Mouse (Mus musculus) cerebellum, postnatal 10 days (tissue): ENCODE results near the gene Actr1a.

Source experiments
- DNase-seq, 2 experiments: peaks; one replicate each; pipeline ENCODE4 v3.0.0; 2021; ENCODE audit warnings: mixed read lengths in 2 of 2

The Actr1a gene

DNA sequence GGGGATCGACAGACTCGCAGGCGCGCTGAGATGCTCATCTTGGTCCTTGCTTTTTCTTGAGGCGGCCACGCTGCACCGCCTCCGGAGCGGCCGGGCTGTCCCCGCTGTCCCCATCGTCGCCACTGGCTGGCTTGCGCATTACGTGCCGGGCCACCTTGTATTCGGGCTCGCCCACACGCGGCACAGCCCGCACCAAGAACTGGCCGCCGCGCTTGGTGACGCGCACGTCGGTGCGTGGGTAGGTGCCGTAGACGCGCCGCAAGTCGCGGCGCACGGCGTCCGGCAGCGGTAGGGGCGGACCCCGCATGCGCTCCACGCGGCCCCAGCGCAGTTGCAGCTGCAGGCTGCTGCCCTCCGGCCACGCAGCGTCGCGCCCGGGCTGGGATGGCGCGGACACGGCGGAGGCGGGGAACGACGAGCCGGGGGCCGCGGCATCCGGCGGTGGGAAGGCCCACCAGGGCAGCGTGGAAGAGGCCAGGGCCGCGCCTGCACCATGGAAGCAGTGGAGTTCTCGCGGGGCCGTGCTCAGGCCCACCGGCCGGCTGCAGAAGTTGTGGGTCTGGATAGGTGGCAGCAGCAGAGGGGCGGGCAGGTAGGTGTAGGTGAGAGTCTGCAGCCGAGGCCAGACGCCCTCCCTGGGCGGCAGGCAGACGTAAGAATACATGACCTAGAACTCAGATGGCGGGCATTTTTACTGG lies 46.6 kb downstream of the Actr1a start:
- DNase-seq: peak; percentile 92 to 94

DNA sequence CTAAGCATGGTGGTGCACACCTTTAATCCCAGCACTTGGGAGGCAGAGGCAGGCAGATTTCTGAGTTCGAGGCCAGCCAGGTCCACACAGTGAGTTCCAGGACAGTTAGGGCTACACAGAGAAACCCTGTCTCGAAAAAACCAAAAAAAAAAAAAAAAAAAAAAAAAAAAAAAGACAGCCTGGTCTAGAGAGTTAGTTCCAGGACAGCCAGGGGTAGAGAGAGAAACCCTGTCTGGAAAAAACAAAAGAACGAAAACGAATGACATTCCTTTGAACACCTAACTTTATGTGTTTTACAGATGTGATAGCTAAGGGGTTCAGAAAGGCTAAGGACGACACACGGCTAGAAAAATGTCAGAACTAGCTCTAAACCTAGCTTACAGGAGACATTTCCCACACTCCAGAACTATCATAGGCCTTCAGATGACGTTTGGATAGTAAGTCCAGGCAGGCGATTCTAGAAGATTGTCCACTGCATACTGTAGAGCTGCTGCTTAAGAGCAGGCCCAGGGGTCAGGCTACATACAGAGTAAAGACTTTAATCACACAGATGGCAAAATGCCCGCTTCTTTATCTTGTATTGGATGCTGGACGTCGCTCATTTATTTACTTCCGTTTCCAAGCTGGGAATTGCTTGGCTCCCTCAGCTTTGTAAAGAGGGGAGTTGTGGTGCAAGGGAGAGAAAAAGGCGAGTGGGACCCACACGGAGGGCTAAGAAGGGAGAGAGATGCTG lies 47.4 kb downstream of the Actr1a start:
- DNase-seq: peak in 1 of 2 experiments; percentile 63

DNA sequence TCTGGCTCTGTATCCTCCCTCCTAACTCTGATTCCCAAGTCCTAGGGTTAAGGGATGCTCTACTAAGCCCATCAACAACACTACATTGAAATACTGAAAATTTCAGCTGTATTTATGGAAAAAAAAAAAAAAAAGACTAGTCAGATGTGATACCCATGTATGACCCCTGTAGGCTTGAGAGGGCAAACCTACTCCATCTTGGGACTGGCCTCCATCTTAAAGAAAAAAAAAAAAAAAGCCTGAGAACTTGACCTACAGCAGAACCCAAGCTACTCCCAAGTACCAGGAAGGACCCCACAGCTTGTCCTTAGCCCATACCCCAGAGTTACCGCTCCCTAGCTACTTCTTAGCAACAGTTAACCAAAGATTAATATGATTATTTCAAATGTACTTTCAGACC lies 48.4 kb downstream of the Actr1a start:
- no peak for DNase-seq

DNA sequence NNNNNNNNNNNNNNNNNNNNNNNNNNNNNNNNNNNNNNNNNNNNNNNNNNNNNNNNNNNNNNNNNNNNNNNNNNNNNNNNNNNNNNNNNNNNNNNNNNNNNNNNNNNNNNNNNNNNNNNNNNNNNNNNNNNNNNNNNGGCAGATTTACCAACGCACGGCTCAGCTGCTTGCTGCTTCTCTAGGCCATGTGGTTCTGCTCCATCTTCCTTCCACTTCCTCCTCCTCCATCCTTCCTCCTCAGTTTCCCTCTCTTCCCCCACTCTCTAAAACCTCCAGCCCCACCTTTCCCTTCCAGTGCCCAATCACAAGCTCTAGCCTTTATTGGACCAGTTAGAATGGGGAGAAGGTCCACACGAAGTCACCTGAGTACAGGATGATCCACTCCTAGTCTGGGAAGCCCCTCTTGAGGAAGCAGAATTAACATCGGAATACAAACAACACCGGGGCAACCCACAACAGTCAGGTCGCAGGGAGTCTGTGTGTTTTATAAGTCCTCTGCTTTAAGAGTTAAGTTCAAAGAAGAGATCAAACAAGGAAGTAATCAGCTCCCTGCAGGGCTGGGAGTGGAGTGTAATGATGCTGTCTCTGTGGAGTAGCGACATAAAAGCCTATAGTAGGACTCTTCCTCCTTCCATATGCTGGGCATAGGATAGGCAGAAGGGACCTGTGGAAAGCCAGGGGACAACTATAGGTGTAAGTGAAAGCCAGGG lies 50.7 kb downstream of the Actr1a start:
- no peak for DNase-seq

DNA sequence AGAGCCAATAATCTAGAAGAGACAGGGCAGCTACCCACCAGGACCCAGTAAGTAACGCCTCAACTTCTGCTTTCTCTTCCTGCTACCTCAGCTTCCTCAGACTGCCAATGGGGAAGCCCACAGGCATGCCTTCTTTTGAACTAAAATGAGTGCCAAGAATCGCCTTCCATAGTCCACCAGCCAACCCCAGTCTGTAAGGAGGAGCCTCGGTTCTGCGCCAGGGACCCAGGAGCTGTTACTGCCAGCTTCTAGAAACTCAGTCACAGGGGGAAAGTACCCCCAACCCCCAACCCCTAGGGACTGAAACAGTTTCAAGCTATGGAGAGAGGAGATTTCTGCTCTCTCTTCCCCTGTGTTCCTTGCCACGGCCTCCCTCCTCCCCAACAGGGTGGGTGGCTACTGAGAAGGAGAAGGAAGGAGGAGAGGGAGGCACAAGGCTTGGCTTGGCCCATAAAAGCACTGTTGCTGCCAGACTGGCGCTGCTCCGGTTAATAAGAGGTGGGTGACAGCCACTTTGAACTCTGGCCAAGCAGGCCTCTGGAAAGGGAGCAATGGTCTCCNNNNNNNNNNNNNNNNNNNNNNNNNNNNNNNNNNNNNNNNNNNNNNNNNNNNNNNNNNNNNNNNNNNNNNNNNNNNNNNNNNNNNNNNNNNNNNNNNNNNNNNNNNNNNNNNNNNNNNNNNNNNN lies 56.1 kb downstream of the Actr1a start:
- DNase-seq: peak; percentile 79 to 84

DNA sequence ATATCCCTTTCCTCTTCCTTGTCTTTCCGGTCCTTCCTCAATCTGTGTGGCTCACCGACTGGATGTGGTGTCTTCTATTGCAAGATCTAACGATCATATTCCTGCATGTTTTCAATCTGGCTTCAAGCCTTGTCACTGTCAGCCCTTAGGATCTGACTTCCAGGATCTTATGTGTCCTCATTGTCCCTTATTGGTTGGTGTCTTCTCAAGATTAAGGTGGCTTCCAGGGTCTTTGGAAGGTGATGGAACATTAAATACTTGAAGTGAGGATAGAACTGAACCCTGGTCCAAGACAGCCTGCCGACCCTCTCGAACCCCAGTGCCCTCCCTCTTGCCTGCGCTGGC lies 56.6 kb downstream of the Actr1a start:
- no peak for DNase-seq

DNA sequence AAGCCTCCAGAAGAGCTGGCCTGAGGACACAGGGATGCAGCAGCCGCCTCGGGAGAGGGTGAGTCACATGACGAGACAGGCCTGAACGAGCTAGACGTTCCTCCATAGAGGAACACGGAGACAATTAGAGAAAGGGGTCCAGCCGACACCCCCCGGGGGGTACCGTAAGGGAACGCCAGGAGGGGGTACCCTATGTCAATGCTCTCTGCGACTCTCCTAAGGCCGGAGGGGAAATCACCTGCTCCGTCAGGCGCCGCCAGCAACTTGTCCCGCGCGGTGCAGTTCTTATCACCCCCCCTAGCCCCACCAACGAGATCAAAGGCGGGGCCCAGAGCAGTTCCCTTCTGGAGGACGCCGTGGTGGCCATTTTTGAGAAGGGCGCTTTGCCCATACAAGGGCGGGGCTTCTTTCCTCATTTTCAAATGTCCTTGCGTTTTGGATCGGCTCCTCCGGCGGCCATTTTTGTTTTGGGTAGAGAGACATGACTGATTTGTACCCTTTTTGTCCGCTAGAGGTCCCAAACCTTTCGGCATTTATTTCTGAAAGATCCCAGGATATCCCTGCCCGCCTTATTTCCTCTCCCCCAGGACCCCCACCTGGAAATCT lies 57.1 kb downstream of the Actr1a start, which contains the start of gene Cuedc2:
Gene Cuedc2 (minus strand): TSS at position 372 of the 606 bp plus-strand sequence.
- DNase-seq: peak; percentile 99

DNA sequence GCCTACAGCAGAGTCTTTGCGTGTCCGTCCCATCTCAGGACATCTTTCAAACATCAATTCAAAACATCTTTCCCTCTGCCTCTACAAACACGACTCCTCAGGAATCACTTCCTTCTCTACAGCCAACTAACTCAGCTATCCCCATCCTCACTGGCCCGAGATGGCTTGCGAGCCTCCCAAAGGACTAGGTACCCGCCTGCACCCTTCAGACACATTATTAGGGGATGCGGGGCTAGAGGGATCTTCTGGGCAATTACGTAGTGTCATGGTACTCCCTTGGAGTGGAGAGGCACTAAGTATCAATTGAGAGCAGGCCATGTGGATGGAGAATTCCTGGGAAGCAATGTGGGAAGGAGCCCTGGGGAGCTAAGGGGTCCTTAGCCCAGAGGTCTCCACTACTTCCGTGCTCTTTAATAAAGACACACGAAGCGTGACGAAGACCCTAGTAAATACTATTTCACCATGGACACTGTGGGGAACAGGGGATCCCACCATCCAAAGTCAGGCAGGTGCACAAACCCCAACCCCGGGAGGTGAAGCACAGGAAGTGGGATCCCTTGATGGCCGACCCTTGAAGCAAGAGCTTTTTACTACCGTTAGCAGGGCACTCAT lies 57.7 kb downstream of the Actr1a start:
- DNase-seq: peak in 1 of 2 experiments; percentile 33

DNA sequence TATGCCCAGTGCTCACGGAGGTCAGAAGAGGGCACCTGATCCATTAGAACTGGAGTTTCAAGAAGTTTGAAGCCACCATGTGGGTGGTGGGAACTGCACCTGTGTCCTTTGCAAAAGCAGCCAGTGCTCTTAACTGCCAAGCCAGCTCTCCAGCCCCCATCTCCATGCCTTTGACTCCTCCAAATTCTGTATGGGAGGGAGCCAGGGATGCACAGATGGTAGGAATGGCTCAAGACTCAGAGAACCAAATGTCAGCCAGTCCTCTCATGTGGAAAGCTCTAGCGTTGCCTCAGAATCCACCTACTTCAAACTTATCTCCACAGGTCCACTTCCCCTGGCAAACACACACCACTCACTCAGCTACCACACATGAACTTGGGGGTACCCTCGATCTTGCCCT lies 61.6 kb downstream of the Actr1a start:
- DNase-seq: peak; percentile 86 to 89

DNA sequence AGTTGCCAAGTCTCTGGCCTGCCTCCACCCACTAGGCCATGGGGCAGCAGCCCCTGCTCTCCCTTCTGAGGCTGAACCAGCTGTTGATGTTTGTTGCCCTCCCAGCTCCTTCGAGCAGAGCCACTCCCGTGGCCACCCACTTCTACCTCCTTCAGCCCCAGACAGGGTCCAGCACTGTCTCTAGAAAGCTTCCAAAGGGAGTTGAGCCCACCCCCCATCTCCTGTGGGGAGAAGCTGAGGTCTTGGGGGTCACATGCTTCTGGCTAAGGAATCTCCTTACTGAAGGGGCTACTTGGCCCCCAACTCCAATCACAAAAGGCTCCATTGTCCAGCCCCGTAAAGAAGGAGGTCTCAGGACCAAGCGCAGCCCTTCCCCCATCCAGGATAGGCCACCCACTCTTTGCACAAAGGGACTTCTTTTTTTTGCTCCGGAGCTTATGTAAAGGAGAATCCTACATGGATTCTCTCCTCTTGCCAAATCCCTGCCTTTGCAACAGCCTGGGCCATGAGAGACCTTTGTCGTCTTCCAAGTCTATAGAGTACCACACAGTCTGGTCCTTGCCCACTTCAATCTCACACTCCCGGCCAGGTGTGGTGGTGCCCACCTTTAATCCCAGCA lies 62.7 kb downstream of the Actr1a start:
- peak in 1 of 2 experiments; percentile 15 for DNase-seq

DNA sequence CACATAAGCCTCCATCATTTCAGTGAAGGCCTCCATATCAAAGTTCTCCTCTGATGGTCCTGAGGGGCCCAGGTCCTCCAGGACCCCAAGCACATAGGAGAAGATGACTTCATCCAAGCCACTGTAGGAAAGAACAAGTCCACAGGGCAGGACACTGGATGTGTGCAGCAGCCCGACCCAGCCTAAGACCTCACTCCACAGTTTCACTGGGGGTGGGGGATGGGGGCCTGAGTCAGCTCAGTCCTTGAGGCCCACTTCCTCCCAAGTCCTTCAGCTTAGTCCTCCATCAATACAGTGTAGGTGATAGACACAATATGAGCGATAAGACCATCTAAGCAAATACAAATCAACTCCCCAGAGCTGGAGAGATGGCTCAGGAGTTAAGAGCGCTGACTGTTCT lies 63.6 kb downstream of the Actr1a start:
- DNase-seq: peak in 1 of 2 experiments; percentile 29

DNA sequence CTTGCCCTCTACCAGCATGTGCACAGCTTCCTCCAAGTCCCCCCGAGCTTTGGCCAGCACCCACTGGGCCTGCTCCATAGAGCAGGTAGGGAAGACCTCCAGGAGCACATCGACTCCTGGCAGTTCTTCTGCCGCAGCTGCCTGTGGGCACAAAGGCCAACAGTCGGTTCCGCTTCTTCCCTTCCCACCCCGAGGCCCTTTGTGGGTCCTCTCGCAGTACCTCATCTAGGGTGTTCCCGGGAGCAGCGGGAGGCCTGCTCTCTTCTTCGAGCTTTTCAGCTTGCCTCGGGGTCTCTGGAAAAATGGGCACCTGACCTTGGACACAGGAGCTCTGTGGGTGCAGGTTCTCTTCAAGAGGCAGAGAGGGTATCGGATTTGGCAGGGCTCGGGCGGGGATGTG lies 64.2 kb downstream of the Actr1a start:
- peak in 1 of 2 experiments; percentile 19 for DNase-seq

DNA sequence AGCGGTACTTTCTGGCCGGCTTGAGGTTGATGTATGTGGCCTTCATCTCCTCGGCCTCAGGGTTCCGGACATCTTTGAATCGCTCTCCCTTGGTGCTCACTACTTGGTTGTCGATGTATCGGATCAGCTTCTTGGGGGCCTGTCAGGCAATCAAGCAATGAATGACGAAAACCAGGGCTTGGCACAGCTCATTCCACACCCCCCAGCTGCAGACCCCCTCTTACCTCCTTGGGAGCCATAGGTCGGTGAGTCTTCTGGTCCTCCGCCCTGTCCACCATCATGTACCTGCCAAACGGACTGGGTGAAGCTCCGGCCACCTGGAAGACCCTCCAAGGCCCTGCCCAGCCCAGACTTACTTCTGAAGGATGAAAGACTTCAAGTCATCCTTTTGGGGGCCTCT lies 64.9 kb downstream of the Actr1a start:
- peak in 1 of 2 experiments; percentile 15 for DNase-seq

DNA sequence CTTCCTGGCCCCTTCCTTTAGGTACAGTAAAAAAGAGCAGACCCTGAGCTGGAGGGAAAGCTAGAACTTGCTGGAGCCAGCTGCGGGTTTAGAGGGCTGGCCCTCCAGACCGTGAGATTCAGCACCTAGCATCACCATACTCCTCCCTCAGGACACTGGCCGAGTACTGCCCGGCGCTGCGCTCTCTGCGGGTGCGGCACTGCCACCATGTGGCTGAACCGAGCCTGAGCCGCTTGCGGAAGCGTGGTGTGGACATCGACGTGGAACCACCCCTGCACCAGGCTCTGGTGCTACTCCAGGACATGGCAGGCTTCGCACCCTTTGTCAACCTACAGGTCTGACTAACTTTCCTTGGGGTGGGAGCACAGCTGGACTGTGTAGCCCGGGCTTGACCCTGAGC lies 65.6 kb downstream of the Actr1a start:
- peak; percentile 88 to 90 for DNase-seq

DNA sequence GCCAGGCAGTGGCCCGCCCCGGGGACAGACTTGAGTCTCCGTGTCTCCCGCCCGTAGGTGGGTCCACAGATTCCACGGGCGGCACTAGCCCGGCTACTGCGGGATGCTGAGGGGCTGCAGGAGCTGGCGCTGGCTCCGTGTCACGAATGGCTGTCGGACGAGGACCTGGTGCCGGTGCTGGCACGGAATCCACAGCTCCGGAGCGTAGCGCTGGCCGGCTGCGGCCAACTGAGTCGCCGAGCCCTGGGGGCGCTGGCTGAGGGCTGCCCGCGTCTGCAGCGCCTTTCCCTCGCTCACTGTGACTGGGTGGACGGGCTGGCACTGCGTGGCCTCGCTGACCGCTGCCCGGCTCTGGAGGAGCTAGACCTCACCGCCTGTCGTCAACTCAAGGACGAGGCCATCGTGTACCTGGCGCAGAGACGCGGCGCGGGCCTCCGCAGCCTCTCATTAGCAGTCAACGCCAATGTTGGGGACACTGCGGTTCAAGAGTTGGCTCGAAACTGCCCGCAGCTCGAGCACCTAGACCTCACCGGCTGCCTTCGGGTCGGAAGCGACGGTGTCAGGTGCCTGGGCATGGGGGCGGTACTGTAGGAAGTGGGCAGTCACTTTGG lies 66.4 kb downstream of the Actr1a start:
- peak; percentile 74 to 76 for DNase-seq

DNA sequence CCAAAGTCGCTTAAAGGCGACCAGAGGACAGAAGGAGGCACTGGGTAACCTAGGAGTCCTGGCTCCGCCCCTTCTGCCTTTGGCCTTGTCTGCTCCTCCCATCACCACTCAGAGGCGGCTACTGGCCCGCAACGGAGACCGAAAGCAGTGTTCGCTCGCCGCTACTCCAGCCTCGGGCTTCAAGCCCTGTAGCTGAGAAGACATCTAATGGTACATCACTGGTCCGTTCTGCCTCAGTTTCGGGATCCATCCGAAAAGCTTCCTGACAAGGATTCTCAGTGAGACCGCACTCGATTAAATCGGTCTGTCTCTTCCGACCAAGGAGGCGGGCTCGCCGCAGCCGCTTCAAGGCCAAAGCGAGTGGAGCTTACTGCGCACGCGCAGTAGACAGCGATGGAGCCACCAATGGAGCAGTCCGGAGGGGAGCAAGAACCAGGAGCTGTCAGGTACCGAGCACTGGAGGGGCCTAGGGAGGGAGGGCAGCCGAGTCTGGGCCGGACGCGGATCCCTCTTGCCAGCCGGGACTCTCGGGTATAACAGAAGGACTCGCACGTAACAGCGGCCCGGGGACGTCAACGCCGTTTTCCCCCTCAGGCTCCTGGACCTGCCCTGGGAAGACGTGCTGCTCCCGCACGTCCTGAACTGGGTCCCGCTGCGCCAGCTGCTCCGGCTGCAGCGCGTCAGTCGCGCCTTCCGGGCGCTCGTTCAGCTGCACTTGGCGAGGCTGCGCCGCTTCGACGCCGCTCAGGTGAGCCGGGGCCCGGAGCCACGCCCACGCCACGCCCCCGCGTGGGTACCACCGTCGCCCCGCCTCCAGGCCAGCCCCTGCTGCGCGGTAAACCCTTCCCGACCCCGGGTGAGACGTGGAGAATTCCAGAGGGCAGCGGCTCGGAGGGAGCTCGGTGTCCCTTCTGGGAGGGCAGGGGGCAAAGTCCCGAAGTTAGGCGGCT lies 67.2 kb downstream of the Actr1a start, which contains the start of gene Fbxl15:
Gene Fbxl15 (plus strand): TSS at position 104 of the 950 bp plus-strand sequence.
- peak; percentile 96 for DNase-seq

DNA sequence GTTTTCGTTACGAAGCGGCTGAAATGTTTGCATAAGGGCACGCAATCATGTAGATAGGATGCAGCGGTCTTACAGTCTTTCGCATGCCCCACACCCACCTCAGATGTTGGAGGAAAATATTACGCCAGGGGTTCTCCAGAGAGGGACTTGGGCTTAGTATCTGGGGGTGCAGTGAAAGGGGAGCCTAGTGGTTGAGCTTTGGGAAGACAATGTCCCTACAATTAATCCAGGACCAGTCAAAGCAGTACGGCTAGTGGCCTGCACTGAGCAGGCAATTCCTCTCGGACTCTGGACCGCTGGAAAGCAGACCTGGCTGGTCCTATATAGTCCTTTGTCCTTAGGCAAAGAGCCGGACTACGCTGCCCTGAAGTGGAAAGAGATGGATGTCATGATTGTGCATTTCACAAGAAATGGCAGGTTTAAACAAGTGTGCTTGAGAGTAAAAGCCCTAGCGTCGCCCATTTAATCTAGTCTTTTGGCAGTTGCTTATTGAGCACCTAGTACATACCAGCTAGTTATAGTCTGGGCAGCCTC lies 68.0 kb downstream of the Actr1a start:
- DNase-seq: peak in 1 of 2 experiments; percentile 22
